Mouse (Mus musculus): Measurements from ENCODE around the gene Mrgbp. TPM values are rescaled to one million over a fixed set of nuclear protein-coding genes. Genes with fewer than 3 reads are reported as not detected.

Gene Mrgbp
- polyA plus RNA-seq, 1 experiment from 2014 or later = 7.5 TPM

DNA sequence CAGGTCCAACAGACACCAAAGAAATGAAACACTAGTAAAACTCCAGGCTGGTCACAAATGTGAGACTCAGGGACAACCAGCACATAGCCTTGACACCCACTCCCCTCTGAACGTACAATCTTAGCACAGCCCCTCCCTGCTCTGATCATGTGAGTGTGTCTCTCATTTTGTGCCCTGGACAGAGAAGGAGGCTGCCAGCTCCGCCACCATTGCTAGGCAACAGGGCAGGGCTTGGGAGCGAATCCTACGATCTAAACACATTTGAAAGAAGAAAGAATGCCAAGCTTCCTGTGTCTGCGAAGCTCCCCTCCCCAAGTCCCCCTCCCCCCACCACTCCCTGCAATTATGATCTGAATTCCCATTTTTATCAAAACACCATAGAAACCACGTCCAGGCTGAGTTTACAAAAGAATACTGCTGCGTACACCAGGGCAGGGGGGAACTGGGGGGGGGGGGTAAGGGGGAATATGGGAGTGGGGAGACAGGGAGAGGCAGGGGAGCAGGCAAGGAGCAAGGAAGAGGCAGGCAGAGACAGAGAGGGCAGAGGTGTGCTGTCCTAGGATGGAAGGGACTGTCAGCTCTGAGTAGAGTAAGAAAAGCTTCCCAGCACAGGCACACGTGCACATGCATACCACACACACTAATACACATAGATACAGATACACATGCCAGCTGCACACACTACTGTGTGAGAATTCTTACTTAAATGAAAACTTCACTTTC lies 33.6 kb upstream of the Mrgbp start:
- no peaks in the 10 kb centered on the region for H3K27me3 ChIP-seq (ENCODE audit: insufficient read depth, low read length)
- TF ChIP-seq CTCF (IDR thresholded peaks at IDR 0.05; ENCODE audit: low read depth) (no peak), EP300 (IDR thresholded peaks at IDR 0.05; ENCODE audit: low read depth) (no peak)
- no peaks in the 10 kb centered on the region for H3K36me3 ChIP-seq (replicated peaks; ENCODE audit: insufficient read depth, low read length)
- WGBS (ENCODE audit: insufficient replicate concordance) = 41% methylated on average over 8 of the region's 8 CpGs
- H3K4me1 ChIP-seq (ENCODE audit: insufficient read depth) = no peaks in the 10 kb centered on the region
- H3K4me3 ChIP-seq (ENCODE audit: low read depth, low read length) = no peak overlapping the region
- H3K4me2 ChIP-seq (ENCODE audit: low read depth, low read length) = no peak overlapping the region
- no peak for ATAC-seq
- no peak overlapping the region for H3K9ac ChIP-seq (replicated peaks)
- H3K9me3 ChIP-seq (ENCODE audit: low read length) = no peaks in the 10 kb centered on the region
- DNase-seq = no peak
- H3K27ac ChIP-seq (ENCODE audit: low read depth) = no peak overlapping the region

DNA sequence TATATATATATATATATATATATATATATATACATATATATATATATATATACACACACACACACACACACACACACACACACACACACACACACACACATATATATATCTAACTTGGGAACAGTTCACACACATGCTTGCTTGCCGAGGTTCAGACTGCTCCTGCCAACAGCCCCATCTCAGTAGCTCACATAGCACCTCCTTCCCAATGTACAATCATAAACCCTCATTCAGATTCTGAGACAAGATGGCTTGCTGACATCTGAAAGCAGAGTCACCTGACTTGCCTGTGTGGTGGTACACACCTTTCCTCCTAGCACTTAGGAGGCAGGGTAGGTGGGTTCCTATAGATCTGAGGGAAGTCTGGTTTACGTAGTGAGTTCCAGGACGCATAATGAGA lies 28.8 kb upstream of the Mrgbp start:
- no peak for TF ChIP-seq EP300 (IDR thresholded peaks at IDR 0.05; ENCODE audit: low read depth)
- no peak for TF ChIP-seq CTCF (IDR thresholded peaks at IDR 0.05; ENCODE audit: low read depth)
- Histone ChIP-seq H3K4me1 (ENCODE audit: insufficient read depth) (no peaks in the 10 kb centered on the region), H3K36me3 (replicated peaks; ENCODE audit: insufficient read depth, low read length) (no peaks in the 10 kb centered on the region), H3K9ac (replicated peaks) (no peak overlapping the region), H3K27me3 (ENCODE audit: insufficient read depth, low read length) (no peaks in the 10 kb centered on the region), H3K9me3 (ENCODE audit: low read length) (no peaks in the 10 kb centered on the region), H3K4me3 (ENCODE audit: low read depth, low read length) (no peak overlapping the region), H3K4me2 (ENCODE audit: low read depth, low read length) (no peak overlapping the region), H3K27ac (ENCODE audit: low read depth) (no peak overlapping the region)
- WGBS (ENCODE audit: insufficient replicate concordance) = 79% methylated on average over 3 of the region's 3 CpGs
- DNase-seq (no peak), ATAC-seq (no peak)

DNA sequence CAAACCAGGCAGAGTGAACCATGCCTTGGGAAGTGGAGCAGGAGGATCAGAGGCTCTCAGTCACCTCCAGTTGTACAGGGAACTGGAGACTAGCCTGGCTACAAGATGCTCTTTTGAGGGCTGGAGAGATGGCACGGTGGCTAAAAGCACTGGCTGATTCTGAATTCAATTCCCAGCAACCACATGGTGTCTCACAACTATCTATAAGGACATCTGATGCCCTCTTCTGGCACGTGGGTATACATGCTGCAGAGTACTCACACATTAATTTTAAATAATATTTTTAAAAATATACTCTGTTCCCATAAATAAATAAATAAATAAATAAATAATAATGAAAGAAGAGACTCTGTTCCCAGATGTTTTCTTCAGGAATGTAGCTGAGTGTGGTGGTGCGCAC lies 25.9 kb upstream of the Mrgbp start:
- Histone ChIP-seq H3K9me3 (ENCODE audit: low read length) (no peaks in the 10 kb centered on the region), H3K4me1 (ENCODE audit: insufficient read depth) (no peaks in the 10 kb centered on the region), H3K4me3 (ENCODE audit: low read depth, low read length) (no peak overlapping the region), H3K4me2 (ENCODE audit: low read depth, low read length) (no peak overlapping the region), H3K36me3 (replicated peaks; ENCODE audit: insufficient read depth, low read length) (no peaks in the 10 kb centered on the region), H3K9ac (replicated peaks) (no peak overlapping the region), H3K27ac (ENCODE audit: low read depth) (no peak overlapping the region), H3K27me3 (ENCODE audit: insufficient read depth, low read length) (no peaks in the 10 kb centered on the region)
- ATAC-seq (no peak), DNase-seq (no peak)
- no peak for TF ChIP-seq EP300 (IDR thresholded peaks at IDR 0.05; ENCODE audit: low read depth)
- 0 out of 2 replicates have a peak, but pooled peaks have one; percentile 3 for TF ChIP-seq CTCF (IDR thresholded peaks at IDR 0.05; ENCODE audit: low read depth)
- 43% methylated on average over 3 of the region's 3 CpGs for WGBS (ENCODE audit: insufficient replicate concordance)

DNA sequence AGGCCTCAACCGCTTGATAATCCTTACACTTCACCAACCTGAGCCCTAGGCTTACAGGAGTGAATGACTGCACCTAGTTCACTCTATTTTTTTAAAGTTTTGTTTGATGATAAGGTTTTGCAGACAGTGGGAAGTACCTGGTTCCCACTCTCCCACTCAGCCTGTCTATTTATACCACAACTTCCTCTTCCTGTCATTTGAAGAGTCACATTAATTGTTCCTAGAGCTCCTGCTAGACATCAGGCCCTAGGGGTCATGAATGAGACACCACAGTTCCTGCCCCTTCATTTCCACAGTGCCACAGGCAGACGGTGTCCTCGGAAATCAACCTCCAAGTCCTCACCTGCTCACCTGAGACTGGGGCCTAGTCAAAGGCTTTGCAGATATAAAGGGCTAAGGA lies 24.6 kb upstream of the Mrgbp start:
- no peak for DNase-seq
- WGBS (ENCODE audit: insufficient replicate concordance) = 37% methylated on average over 3 of the region's 3 CpGs
- ATAC-seq = no peak
- Histone ChIP-seq H3K27ac (ENCODE audit: low read depth) (no peak overlapping the region), H3K4me2 (ENCODE audit: low read depth, low read length) (no peak overlapping the region), H3K9ac (replicated peaks) (no peak overlapping the region), H3K9me3 (ENCODE audit: low read length) (no peaks in the 10 kb centered on the region), H3K4me3 (ENCODE audit: low read depth, low read length) (no peak overlapping the region), H3K4me1 (ENCODE audit: insufficient read depth) (no peaks in the 10 kb centered on the region), H3K27me3 (ENCODE audit: insufficient read depth, low read length) (no peaks in the 10 kb centered on the region), H3K36me3 (replicated peaks; ENCODE audit: insufficient read depth, low read length) (no peaks in the 10 kb centered on the region)
- TF ChIP-seq EP300 (IDR thresholded peaks at IDR 0.05; ENCODE audit: low read depth) (no peak), CTCF (IDR thresholded peaks at IDR 0.05; ENCODE audit: low read depth) (no peak)

DNA sequence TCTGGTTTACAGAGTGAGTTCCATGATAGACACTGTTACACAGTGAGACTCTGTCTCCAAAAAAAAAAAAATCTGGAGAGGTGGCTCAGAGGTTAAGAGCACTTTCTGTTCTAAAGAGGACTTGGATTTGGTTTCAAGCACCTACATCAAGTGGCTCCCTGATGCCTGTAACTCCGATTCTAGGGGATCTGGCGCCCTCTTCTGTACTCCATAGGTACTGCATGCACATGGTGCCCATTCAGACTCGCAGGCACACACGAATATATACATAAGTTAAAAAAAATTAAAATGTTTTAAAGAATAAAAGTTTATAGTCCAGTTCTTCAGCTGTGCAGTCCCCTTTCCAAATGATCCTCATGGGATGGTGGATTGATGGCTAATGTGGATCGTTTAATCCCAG lies 20.9 kb upstream of the Mrgbp start:
- Histone ChIP-seq H3K27me3 (ENCODE audit: insufficient read depth, low read length) (no peaks in the 10 kb centered on the region), H3K4me2 (ENCODE audit: low read depth, low read length) (no peak overlapping the region), H3K36me3 (replicated peaks; ENCODE audit: insufficient read depth, low read length) (no peaks in the 10 kb centered on the region), H3K27ac (ENCODE audit: low read depth) (no peak overlapping the region), H3K9ac (replicated peaks) (no peak overlapping the region), H3K4me3 (ENCODE audit: low read depth, low read length) (no peak overlapping the region), H3K4me1 (ENCODE audit: insufficient read depth) (no peaks in the 10 kb centered on the region), H3K9me3 (ENCODE audit: low read length) (no peaks in the 10 kb centered on the region)
- ATAC-seq (no peak), DNase-seq (peak; percentile 40)
- 50% methylated on average over 5 of the region's 5 CpGs for WGBS (ENCODE audit: insufficient replicate concordance)
- TF ChIP-seq EP300 (IDR thresholded peaks at IDR 0.05; ENCODE audit: low read depth) = no peak
- peak; percentile 67 for TF ChIP-seq CTCF (IDR thresholded peaks at IDR 0.05; ENCODE audit: low read depth)

DNA sequence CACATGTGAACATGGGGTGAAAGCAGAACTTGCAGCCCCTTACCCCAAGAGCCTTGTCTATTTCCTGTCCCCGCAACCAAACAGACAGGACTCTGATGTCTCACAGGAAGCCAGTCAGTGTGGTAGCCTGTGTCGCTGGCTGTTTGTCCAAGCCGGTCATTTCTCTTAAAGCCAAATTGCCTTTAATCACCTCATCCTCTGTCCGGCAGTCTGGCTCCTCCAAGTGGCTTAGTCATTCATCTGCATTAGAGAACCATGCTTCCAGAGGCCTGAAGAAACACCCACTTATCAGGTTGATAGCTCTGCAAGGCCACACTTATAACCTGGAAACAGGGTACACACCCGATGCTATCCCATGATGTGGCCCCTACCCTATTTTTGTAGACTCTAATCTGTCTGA lies 19.0 kb upstream of the Mrgbp start:
- no peaks in the 10 kb centered on the region for H3K4me1 ChIP-seq (ENCODE audit: insufficient read depth)
- 0 out of 2 replicates have a peak, but pooled peaks cover 2% of the 10 kb centered on the region for H3K27me3 ChIP-seq (ENCODE audit: insufficient read depth, low read length)
- 34% methylated on average over 5 of the region's 5 CpGs for WGBS (ENCODE audit: insufficient replicate concordance)
- H3K36me3 ChIP-seq (replicated peaks; ENCODE audit: insufficient read depth, low read length) = no peaks in the 10 kb centered on the region
- no peaks in the 10 kb centered on the region for H3K9me3 ChIP-seq (ENCODE audit: low read length)
- no peak for ATAC-seq
- DNase-seq = no peak
- H3K4me2 ChIP-seq (ENCODE audit: low read depth, low read length) = no peak overlapping the region
- no peak overlapping the region for H3K27ac ChIP-seq (ENCODE audit: low read depth)
- H3K4me3 ChIP-seq (ENCODE audit: low read depth, low read length) = no peak overlapping the region
- no peak overlapping the region for H3K9ac ChIP-seq (replicated peaks)
- TF ChIP-seq CTCF (IDR thresholded peaks at IDR 0.05; ENCODE audit: low read depth) = no peak
- TF ChIP-seq EP300 (IDR thresholded peaks at IDR 0.05; ENCODE audit: low read depth) = no peak
